Mouse (Mus musculus): Measurements from ENCODE around the gene Tnik. TPM values are rescaled to one million over a fixed set of nuclear protein-coding genes. Genes with fewer than 3 reads are reported as not detected.

The Tnik gene
- polyA plus RNA-seq, 1 experiment from 2014 or later, result 9.8 TPM

DNA sequence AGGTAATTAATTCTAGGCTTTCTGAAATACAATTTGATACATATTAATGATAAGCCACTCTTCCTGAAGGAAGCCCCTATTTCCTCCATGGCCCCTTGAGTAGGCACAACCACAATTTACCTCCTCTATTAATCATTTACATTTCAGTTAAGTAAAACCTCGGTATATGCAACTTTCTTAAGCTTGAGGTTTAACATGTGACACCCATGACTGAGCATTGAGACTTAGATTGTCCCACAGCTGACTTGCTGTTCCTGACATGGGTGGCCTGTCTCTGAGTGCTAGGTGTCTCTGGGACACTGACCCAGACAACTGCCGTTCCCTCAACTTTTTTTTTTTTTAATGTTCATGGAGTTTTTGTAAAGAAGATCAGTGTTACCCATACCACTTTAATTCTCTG is 358.8 kb downstream of the Tnik start:
- Histone ChIP-seq H3K9ac (ENCODE audit: low read length) (no peak overlapping the region), H3K4me2 (ENCODE audit: low read depth, low read length) (no peak overlapping the region), H3K27ac (ENCODE audit: low read length) (no peak overlapping the region), H3K4me1 (ENCODE audit: control insufficient read depth, insufficient read depth, low read length) (no peaks in the 10 kb centered on the region), H3K9me3 (replicated peaks; ENCODE audit: control insufficient read depth, low read length) (no peaks in the 10 kb centered on the region), H3K36me3 (ENCODE audit: control insufficient read depth, insufficient read depth) (peaks cover 4% of the 10 kb centered on the region; the same call in 1 of the 2 replicates), H3K27me3 (ENCODE audit: control insufficient read depth, insufficient read depth, low read length) (no peaks in the 10 kb centered on the region), H3K4me3 (ENCODE audit: low read length) (no peak overlapping the region)
- no peak for ATAC-seq (replicated peaks; ENCODE audit: extremely low read depth, insufficient read depth, low FRiP score)
- WGBS, result 78% methylated on average over 2 of the region's 2 CpGs

DNA sequence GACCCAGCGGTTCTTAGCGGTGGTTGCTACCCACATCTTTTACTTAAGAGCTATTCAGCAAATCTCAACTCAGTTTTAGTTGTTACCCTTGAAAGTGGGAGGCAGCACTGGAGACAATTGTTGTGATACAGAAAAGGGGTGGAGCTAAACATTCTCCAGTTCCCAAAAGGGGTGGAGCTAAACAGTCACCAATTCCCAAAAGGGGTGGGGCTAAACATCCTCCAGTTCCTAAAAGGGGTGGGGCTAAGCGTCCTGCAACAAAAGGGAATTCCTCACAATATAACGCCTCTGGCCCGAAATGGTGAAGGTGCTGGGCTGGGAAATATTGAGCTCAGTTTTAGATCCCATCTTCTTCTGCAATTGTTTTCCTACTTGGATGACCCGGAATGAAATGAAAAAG is 363.8 kb downstream of the Tnik start:
- Histone ChIP-seq H3K9ac (ENCODE audit: low read length) (no peak overlapping the region), H3K4me3 (ENCODE audit: low read length) (no peak overlapping the region), H3K4me1 (ENCODE audit: control insufficient read depth, insufficient read depth, low read length) (no peaks in the 10 kb centered on the region), H3K27ac (ENCODE audit: low read length) (no peak overlapping the region), H3K36me3 (ENCODE audit: control insufficient read depth, insufficient read depth) (peaks cover 4% of the 10 kb centered on the region), H3K4me2 (ENCODE audit: low read depth, low read length) (no peak overlapping the region), H3K27me3 (ENCODE audit: control insufficient read depth, insufficient read depth, low read length) (no peaks in the 10 kb centered on the region), H3K9me3 (replicated peaks; ENCODE audit: control insufficient read depth, low read length) (no peaks in the 10 kb centered on the region)
- no peak for ATAC-seq (replicated peaks; ENCODE audit: extremely low read depth, insufficient read depth, low FRiP score)
- 93% methylated on average over 6 of the region's 6 CpGs for WGBS

DNA sequence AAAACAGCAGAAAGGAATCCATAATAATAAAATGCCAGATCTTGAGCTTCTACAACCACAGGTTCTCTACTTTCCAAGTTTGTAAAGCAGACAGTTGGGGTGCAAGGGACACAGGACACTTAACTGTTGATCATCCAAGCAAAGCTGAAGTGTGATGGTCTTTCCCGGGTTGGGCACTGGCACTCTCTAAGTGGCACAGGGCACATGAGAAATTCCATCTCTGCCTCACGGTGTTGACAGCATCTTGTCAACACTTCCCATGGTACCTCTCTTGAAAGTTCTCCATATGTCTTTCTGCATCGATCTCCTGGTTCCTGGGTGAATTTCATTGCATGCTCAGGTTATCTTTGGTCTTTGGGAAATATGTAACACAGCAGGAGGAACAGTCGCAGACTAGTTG is 373.8 kb downstream of the Tnik start:
- no peak overlapping the region for H3K27ac ChIP-seq (ENCODE audit: low read length)
- ATAC-seq (replicated peaks; ENCODE audit: extremely low read depth, insufficient read depth, low FRiP score), result peak; percentile 63
- H3K4me2 ChIP-seq (ENCODE audit: low read depth, low read length), result 0 out of 2 replicates have a peak overlapping the region, but pooled peaks have one; percentile 2
- WGBS, result 36% methylated on average over 4 of the region's 4 CpGs
- H3K4me1 ChIP-seq (ENCODE audit: control insufficient read depth, insufficient read depth, low read length), result peaks cover 20% of the 10 kb centered on the region
- H3K4me3 ChIP-seq (ENCODE audit: low read length), result no peak overlapping the region
- H3K27me3 ChIP-seq (ENCODE audit: control insufficient read depth, insufficient read depth, low read length), result no peaks in the 10 kb centered on the region
- H3K9ac ChIP-seq (ENCODE audit: low read length), result no peak overlapping the region
- no peaks in the 10 kb centered on the region for H3K9me3 ChIP-seq (replicated peaks; ENCODE audit: control insufficient read depth, low read length)
- peaks cover 2% of the 10 kb centered on the region; the same call in 1 of the 2 replicates for H3K36me3 ChIP-seq (ENCODE audit: control insufficient read depth, insufficient read depth)

DNA sequence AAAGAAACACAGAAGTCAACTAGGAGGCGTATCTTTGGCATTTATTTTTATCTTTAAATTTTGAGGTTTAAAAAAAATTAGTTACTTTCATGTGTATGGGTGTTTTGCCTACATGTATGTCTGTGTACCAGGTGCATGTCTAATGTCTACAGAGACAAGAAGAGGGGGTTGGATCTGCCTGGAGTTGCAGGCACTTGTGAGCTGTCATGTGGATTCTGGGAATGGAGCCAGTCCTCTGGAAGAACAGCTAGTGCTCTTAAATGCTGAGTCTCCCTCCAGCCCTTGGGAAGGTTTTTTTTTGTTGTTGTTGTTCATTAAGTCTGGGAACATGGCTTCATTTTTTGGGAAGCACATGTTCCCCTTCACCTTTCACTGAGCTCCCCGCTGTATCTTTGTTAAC is 375.9 kb downstream of the Tnik start:
- Histone ChIP-seq H3K4me3 (ENCODE audit: low read length) (no peak overlapping the region), H3K9ac (ENCODE audit: low read length) (no peak overlapping the region), H3K4me1 (ENCODE audit: control insufficient read depth, insufficient read depth, low read length) (peaks cover 20% of the 10 kb centered on the region), H3K4me2 (ENCODE audit: low read depth, low read length) (no peak overlapping the region), H3K27ac (ENCODE audit: low read length) (peak overlapping the region; percentile 76), H3K9me3 (replicated peaks; ENCODE audit: control insufficient read depth, low read length) (no peaks in the 10 kb centered on the region), H3K27me3 (ENCODE audit: control insufficient read depth, insufficient read depth, low read length) (no peaks in the 10 kb centered on the region), H3K36me3 (ENCODE audit: control insufficient read depth, insufficient read depth) (peaks cover 2% of the 10 kb centered on the region; the same call in 1 of the 2 replicates)
- peak; percentile 83 for ATAC-seq (replicated peaks; ENCODE audit: extremely low read depth, insufficient read depth, low FRiP score)
- WGBS, result 57% methylated on average over 2 of the region's 2 CpGs

DNA sequence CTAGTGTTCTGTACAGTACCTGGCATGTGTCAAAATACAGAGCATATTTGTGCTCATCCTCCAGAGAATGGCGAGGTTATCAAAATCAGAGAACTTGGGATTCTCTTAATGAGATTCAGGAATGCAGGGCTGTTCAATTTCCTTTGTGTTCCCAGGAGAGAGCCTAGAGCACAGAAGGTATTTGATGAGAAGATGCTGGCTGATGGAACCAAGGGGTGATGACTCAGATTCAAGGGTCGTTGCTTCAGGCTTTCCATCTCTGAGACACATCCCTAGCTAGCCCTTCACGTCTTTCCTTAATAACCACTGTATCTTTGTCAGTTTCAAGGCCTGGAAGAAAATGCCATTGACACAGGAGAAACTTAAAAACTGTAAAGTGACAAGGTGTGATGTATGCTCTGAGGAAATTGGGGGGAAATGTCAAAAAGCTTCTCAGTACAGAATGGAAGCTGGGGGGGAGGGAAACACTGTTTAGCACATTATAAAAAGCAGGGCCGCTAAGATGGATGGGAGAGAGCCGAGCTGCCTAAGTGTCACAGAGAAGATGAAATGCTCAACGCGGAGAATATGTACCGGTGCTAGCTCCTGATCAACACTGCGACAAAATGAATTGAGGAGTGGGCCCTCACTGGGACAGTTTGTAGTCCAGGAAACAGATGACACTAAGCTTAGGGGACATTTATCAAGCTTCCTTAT is 380.4 kb downstream of the Tnik start:
- no peaks in the 10 kb centered on the region; the same call in none of the 2 replicates for H3K36me3 ChIP-seq (ENCODE audit: control insufficient read depth, insufficient read depth)
- H3K27ac ChIP-seq (ENCODE audit: low read length), result no peak overlapping the region
- WGBS, result 76% methylated on average over 9 of the region's 9 CpGs
- H3K4me2 ChIP-seq (ENCODE audit: low read depth, low read length), result no peak overlapping the region
- H3K9me3 ChIP-seq (replicated peaks; ENCODE audit: control insufficient read depth, low read length), result no peaks in the 10 kb centered on the region
- H3K4me3 ChIP-seq (ENCODE audit: low read length), result no peak overlapping the region
- peaks cover 7% of the 10 kb centered on the region; the same call in 1 of the 2 replicates for H3K4me1 ChIP-seq (ENCODE audit: control insufficient read depth, insufficient read depth, low read length)
- H3K9ac ChIP-seq (ENCODE audit: low read length), result no peak overlapping the region
- no peak for ATAC-seq (replicated peaks; ENCODE audit: extremely low read depth, insufficient read depth, low FRiP score)
- no peaks in the 10 kb centered on the region for H3K27me3 ChIP-seq (ENCODE audit: control insufficient read depth, insufficient read depth, low read length)

DNA sequence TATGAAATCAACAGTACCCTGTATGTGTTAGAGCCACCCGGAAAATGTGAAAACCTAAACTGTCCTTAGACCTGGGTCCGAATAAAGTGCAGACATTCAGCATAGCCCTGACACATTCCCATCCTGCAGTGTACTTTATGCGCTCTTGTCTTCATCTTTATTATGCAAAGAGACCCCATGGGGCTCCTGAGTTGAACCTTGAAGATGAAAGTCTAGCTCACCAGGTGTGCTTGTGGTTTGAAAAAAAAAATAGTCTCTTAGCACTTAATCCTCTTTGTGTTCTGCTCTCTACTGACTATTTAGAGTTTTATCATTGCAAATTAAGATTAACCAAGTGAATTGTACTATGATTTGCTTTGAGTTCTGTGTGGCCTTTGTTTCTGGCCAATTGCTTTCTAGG is 389.6 kb downstream of the Tnik start:
- 79% methylated on average over 3 of the region's 3 CpGs for WGBS
- Histone ChIP-seq H3K36me3 (ENCODE audit: control insufficient read depth, insufficient read depth) (peaks cover 3% of the 10 kb centered on the region), H3K4me2 (ENCODE audit: low read depth, low read length) (no peak overlapping the region), H3K4me1 (ENCODE audit: control insufficient read depth, insufficient read depth, low read length) (no peaks in the 10 kb centered on the region), H3K4me3 (ENCODE audit: low read length) (no peak overlapping the region), H3K27me3 (ENCODE audit: control insufficient read depth, insufficient read depth, low read length) (no peaks in the 10 kb centered on the region), H3K9me3 (replicated peaks; ENCODE audit: control insufficient read depth, low read length) (no peaks in the 10 kb centered on the region), H3K9ac (ENCODE audit: low read length) (no peak overlapping the region), H3K27ac (ENCODE audit: low read length) (no peak overlapping the region)
- no peak for ATAC-seq (replicated peaks; ENCODE audit: extremely low read depth, insufficient read depth, low FRiP score)

DNA sequence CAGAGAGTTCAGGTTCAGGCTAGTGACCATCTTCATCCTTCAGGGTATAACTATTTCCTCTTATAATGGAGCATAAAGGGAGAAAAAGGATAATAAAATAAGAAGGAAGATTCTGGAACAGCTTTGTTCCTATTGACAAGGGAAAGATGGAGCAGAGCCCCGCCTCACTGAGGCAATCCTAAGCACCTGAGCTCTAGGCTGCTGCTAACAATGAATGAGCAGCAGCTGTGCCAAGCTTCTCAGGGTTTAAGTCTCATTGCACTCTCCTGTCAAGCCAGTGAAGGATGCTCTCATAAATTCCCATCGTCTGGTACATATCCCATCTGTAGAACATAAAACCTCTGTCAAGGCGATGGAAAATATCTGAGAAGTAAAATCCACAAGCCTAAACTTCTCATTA is 390.0 kb downstream of the Tnik start:
- 82% methylated on average over 3 of the region's 3 CpGs for WGBS

DNA sequence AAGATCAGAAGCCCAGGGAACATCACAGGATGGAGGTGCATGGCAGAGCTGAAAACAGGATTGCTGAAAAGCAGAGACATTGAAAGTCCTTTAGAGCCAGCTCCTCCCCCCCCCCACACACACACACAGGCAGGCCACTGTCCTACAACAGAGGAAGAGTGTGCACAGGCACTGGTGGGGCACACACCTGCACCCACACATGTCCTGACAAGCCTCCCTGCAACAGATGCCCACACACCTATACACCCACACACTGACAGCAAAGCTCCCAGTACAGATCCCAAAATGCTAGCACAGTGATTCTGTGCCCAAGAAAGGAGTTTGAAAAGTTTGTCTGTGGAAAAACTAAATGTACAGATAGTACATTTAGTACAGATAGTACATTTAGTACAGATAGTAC is 391.7 kb downstream of the Tnik start:
- ATAC-seq (replicated peaks; ENCODE audit: extremely low read depth, insufficient read depth, low FRiP score), result no peak
- Histone ChIP-seq H3K27ac (ENCODE audit: low read length) (no peak overlapping the region), H3K4me1 (ENCODE audit: control insufficient read depth, insufficient read depth, low read length) (no peaks in the 10 kb centered on the region), H3K27me3 (ENCODE audit: control insufficient read depth, insufficient read depth, low read length) (no peaks in the 10 kb centered on the region), H3K9ac (ENCODE audit: low read length) (no peak overlapping the region), H3K4me2 (ENCODE audit: low read depth, low read length) (no peak overlapping the region), H3K4me3 (ENCODE audit: low read length) (no peak overlapping the region), H3K36me3 (ENCODE audit: control insufficient read depth, insufficient read depth) (peaks cover 4% of the 10 kb centered on the region), H3K9me3 (replicated peaks; ENCODE audit: control insufficient read depth, low read length) (no peaks in the 10 kb centered on the region)

More for the DNA sequence above, 390.0 kb downstream of the Tnik start:
- Histone ChIP-seq H3K4me3 (ENCODE audit: low read length) (no peak overlapping the region), H3K27ac (ENCODE audit: low read length) (no peak overlapping the region), H3K27me3 (ENCODE audit: control insufficient read depth, insufficient read depth, low read length) (no peaks in the 10 kb centered on the region), H3K4me2 (ENCODE audit: low read depth, low read length) (no peak overlapping the region), H3K9ac (ENCODE audit: low read length) (no peak overlapping the region), H3K4me1 (ENCODE audit: control insufficient read depth, insufficient read depth, low read length) (no peaks in the 10 kb centered on the region), H3K9me3 (replicated peaks; ENCODE audit: control insufficient read depth, low read length) (no peaks in the 10 kb centered on the region), H3K36me3 (ENCODE audit: control insufficient read depth, insufficient read depth) (peaks cover 4% of the 10 kb centered on the region)
- ATAC-seq (replicated peaks; ENCODE audit: extremely low read depth, insufficient read depth, low FRiP score), result no peak

DNA sequence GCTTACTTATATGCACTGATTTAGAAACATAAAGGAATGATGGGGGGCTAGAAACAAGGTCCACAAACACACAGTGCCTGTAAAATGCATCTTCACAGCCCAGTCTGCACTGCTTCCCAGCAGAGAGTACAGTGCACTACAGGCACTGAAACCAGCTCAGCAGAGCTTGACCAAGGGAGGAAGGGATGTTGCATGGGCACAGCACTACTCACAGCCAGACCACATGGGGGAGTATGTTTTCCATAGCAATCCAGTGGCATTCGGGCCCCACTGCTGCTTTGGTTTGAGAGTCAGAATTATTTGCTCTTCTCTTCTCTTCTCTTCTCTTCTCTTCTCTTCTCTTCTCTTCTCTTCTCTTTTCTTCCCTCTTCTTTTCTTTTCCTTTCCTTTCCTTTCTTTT is 395.3 kb downstream of the Tnik start:
- Histone ChIP-seq H3K4me3 (ENCODE audit: low read length) (no peak overlapping the region), H3K4me2 (ENCODE audit: low read depth, low read length) (no peak overlapping the region), H3K36me3 (ENCODE audit: control insufficient read depth, insufficient read depth) (peaks cover 11% of the 10 kb centered on the region), H3K9me3 (replicated peaks; ENCODE audit: control insufficient read depth, low read length) (no peaks in the 10 kb centered on the region), H3K4me1 (ENCODE audit: control insufficient read depth, insufficient read depth, low read length) (no peaks in the 10 kb centered on the region), H3K27me3 (ENCODE audit: control insufficient read depth, insufficient read depth, low read length) (no peaks in the 10 kb centered on the region), H3K9ac (ENCODE audit: low read length) (no peak overlapping the region), H3K27ac (ENCODE audit: low read length) (no peak overlapping the region)
- ATAC-seq (replicated peaks; ENCODE audit: extremely low read depth, insufficient read depth, low FRiP score), result no peak
- 63% methylated on average over 1 of the region's 1 CpGs for WGBS

Data from heart, embryonic 16.5 days (tissue).